Mouse (Mus musculus): Measurements from ENCODE around the gene Col28a1. TPM values are rescaled to one million over a fixed set of nuclear protein-coding genes. Genes with fewer than 3 reads are reported as not detected.

The Col28a1 gene
- polyA plus RNA-seq, 2 experiments, result 0.04 TPM; not detected in 1

- Histone ChIP-seq H3K4me3 (ENCODE audit: insufficient read depth in 1 of 2, low read depth in 2 of 2, low read length in 2 of 2) (no peak overlapping the region), H3K27me3 (ENCODE audit: control insufficient read depth, insufficient read depth, low read length) (no peaks in the 10 kb centered on the region), H3K4me2 (ENCODE audit: low read depth) (no peak overlapping the region), H3K9ac (replicated peaks) (no peak overlapping the region), H3K36me3 (replicated peaks; ENCODE audit: control insufficient read depth, insufficient read depth, low read depth) (no peaks in the 10 kb centered on the region), H3K9me3 (ENCODE audit: control insufficient read depth, low read length) (no peaks in the 10 kb centered on the region), H3K27ac (no peak overlapping the region), H3K4me1 (replicated peaks; ENCODE audit: control insufficient read depth in 2 of 2, insufficient read depth in 2 of 2, low read length in 1 of 2) (no peaks in the 10 kb centered on the region)
- DNase-seq (ENCODE audit: low read depth in 3 of 3, low spot score in 3 of 3) (no peak), ATAC-seq (ENCODE audit: insufficient read depth) (no peak)
- TF ChIP-seq EP300 (IDR thresholded peaks at IDR 0.05; ENCODE audit: low read depth) (no peak), CTCF (IDR thresholded peaks at IDR 0.05; ENCODE audit: low read depth) (no peak)
Measured at GRCm38 (mm10) chr6:8157121-8157520, 35.3 kb downstream of the Col28a1 start.

- Histone ChIP-seq H3K4me2 (ENCODE audit: low read depth) (no peak overlapping the region), H3K27ac (no peak overlapping the region), H3K9me3 (ENCODE audit: control insufficient read depth, low read length) (no peaks in the 10 kb centered on the region), H3K4me1 (replicated peaks; ENCODE audit: control insufficient read depth in 2 of 2, insufficient read depth in 2 of 2, low read length in 1 of 2) (no peaks in the 10 kb centered on the region), H3K4me3 (ENCODE audit: insufficient read depth in 1 of 2, low read depth in 2 of 2, low read length in 2 of 2) (no peak overlapping the region), H3K36me3 (replicated peaks; ENCODE audit: control insufficient read depth, insufficient read depth, low read depth) (no peaks in the 10 kb centered on the region), H3K27me3 (ENCODE audit: control insufficient read depth, insufficient read depth, low read length) (no peaks in the 10 kb centered on the region), H3K9ac (replicated peaks) (no peak overlapping the region)
- TF ChIP-seq EP300 (IDR thresholded peaks at IDR 0.05; ENCODE audit: low read depth) (no peak), CTCF (IDR thresholded peaks at IDR 0.05; ENCODE audit: low read depth) (no peak)
- ATAC-seq (ENCODE audit: insufficient read depth), result no peak
- 43% methylated on average over 10 of the region's 10 CpGs for WGBS (ENCODE audit: insufficient replicate concordance)
- no peak for DNase-seq (ENCODE audit: low read depth in 3 of 3, low spot score in 3 of 3)
Measured at GRCm38 (mm10) chr6:8152551-8153361, 39.7 kb downstream of the Col28a1 start.

GRCm38 (mm10) chr6:8148916-8149315 lies 43.5 kb downstream of the Col28a1 start:
- WGBS (ENCODE audit: insufficient replicate concordance), result 48% methylated on average over 2 of the region's 2 CpGs
- H3K36me3 ChIP-seq (replicated peaks; ENCODE audit: control insufficient read depth, insufficient read depth, low read depth), result no peaks in the 10 kb centered on the region
- no peaks in the 10 kb centered on the region for H3K9me3 ChIP-seq (ENCODE audit: control insufficient read depth, low read length)
- H3K4me3 ChIP-seq (ENCODE audit: insufficient read depth in 1 of 2, low read depth in 2 of 2, low read length in 2 of 2), result no peak overlapping the region
- ATAC-seq (ENCODE audit: insufficient read depth), result no peak
- no peak for DNase-seq (ENCODE audit: low read depth in 3 of 3, low spot score in 3 of 3)
- no peak for TF ChIP-seq EP300 (IDR thresholded peaks at IDR 0.05; ENCODE audit: low read depth)
- no peak for TF ChIP-seq CTCF (IDR thresholded peaks at IDR 0.05; ENCODE audit: low read depth)
- H3K27ac ChIP-seq, result no peak overlapping the region
- H3K27me3 ChIP-seq (ENCODE audit: control insufficient read depth, insufficient read depth, low read length), result no peaks in the 10 kb centered on the region
- no peaks in the 10 kb centered on the region for H3K4me1 ChIP-seq (replicated peaks; ENCODE audit: control insufficient read depth in 2 of 2, insufficient read depth in 2 of 2, low read length in 1 of 2)
- H3K9ac ChIP-seq (replicated peaks), result no peak overlapping the region
- H3K4me2 ChIP-seq (ENCODE audit: low read depth), result no peak overlapping the region

- WGBS (ENCODE audit: insufficient replicate concordance), result 29% methylated on average over 1 of the region's 1 CpGs
- no peak overlapping the region for H3K4me2 ChIP-seq (ENCODE audit: low read depth)
- no peak overlapping the region for H3K4me3 ChIP-seq (ENCODE audit: insufficient read depth in 1 of 2, low read depth in 2 of 2, low read length in 2 of 2)
- no peaks in the 10 kb centered on the region for H3K4me1 ChIP-seq (replicated peaks; ENCODE audit: control insufficient read depth in 2 of 2, insufficient read depth in 2 of 2, low read length in 1 of 2)
- no peaks in the 10 kb centered on the region for H3K27me3 ChIP-seq (ENCODE audit: control insufficient read depth, insufficient read depth, low read length)
- no peak overlapping the region for H3K27ac ChIP-seq
- DNase-seq (ENCODE audit: low read depth in 3 of 3, low spot score in 3 of 3) (peak in 1 of 3 experiments; percentile 3), ATAC-seq (ENCODE audit: insufficient read depth) (no peak)
- no peaks in the 10 kb centered on the region for H3K36me3 ChIP-seq (replicated peaks; ENCODE audit: control insufficient read depth, insufficient read depth, low read depth)
- TF ChIP-seq CTCF (IDR thresholded peaks at IDR 0.05; ENCODE audit: low read depth) (no peak), EP300 (IDR thresholded peaks at IDR 0.05; ENCODE audit: low read depth) (no peak)
- H3K9ac ChIP-seq (replicated peaks), result no peak overlapping the region
- no peaks in the 10 kb centered on the region for H3K9me3 ChIP-seq (ENCODE audit: control insufficient read depth, low read length)
Measured at GRCm38 (mm10) chr6:8141881-8142280, 50.5 kb downstream of the Col28a1 start.

GRCm38 (mm10) chr6:8130149-8130548 lies 62.3 kb downstream of the Col28a1 start:
- no peaks in the 10 kb centered on the region for H3K4me1 ChIP-seq (replicated peaks; ENCODE audit: control insufficient read depth in 2 of 2, insufficient read depth in 2 of 2, low read length in 1 of 2)
- no peak overlapping the region for H3K27ac ChIP-seq
- H3K9me3 ChIP-seq (ENCODE audit: control insufficient read depth, low read length), result no peaks in the 10 kb centered on the region
- DNase-seq (ENCODE audit: low read depth in 3 of 3, low spot score in 3 of 3) (no peak), ATAC-seq (ENCODE audit: insufficient read depth) (no peak)
- H3K4me3 ChIP-seq (ENCODE audit: insufficient read depth in 1 of 2, low read depth in 2 of 2, low read length in 2 of 2), result no peak overlapping the region
- no peaks in the 10 kb centered on the region for H3K36me3 ChIP-seq (replicated peaks; ENCODE audit: control insufficient read depth, insufficient read depth, low read depth)
- H3K4me2 ChIP-seq (ENCODE audit: low read depth), result no peak overlapping the region
- 57% methylated on average over 7 of the region's 7 CpGs for WGBS (ENCODE audit: insufficient replicate concordance)
- no peak for TF ChIP-seq CTCF (IDR thresholded peaks at IDR 0.05; ENCODE audit: low read depth)
- no peak for TF ChIP-seq EP300 (IDR thresholded peaks at IDR 0.05; ENCODE audit: low read depth)
- no peaks in the 10 kb centered on the region for H3K27me3 ChIP-seq (ENCODE audit: control insufficient read depth, insufficient read depth, low read length)
- H3K9ac ChIP-seq (replicated peaks), result no peak overlapping the region
